Mouse (Mus musculus) heart, postnatal 0 days (tissue): Measurements from ENCODE around the gene Socs7. TPM values are rescaled to one million over a fixed set of nuclear protein-coding genes. Genes with fewer than 3 reads are reported as not detected.
A peak's percentile ranks its signal among the peaks of the same experiment; 100 is the strongest.

ENCODE experiments used
- ATAC-seq: fragments of 200-750 bp; cut with Nextera tagmentation; 2 replicates; pipeline ENCODE4 v1.8.0; 2017; ENCODE audit warnings: low read depth, moderate number of reproducible peaks, moderate library complexity; ENCODE audit not compliant: insufficient read depth
- DNase-seq: peaks from one replicate; pipeline ENCODE4 v3.0.0-alpha.2; 2016; ENCODE audit warnings: low spot score
- H3K27ac ChIP-seq: fragments of 300-500 bp; sonication (generic); 2 replicates; pipeline ENCODE4 v1.5.1; 2014; ENCODE audit warnings: low read depth, mild to moderate bottlenecking
- H3K27me3 ChIP-seq: fragments of 300-500 bp; sonication (generic); 2 replicates; pipeline ENCODE4 v1.6.1; 2014; ENCODE audit warnings: low read length, mixed read lengths; ENCODE audit not compliant: control insufficient read depth, insufficient read depth
- H3K36me3 ChIP-seq: fragments of 300-500 bp; sonication (generic); replicated peaks from 2 replicates; pipeline ENCODE4 v1.6.1; 2014; ENCODE audit warnings: low read length, mixed read lengths; ENCODE audit not compliant: control insufficient read depth, insufficient read depth
- H3K4me1 ChIP-seq: fragments of 300-500 bp; sonication (generic); 2 replicates; pipeline ENCODE4 v1.6.1; 2014; ENCODE audit warnings: antibody characterized with exemption; ENCODE audit not compliant: control insufficient read depth, insufficient read depth
- H3K4me2 ChIP-seq: fragments of 300-500 bp; sonication (generic); 2 replicates; pipeline ENCODE4 v1.6.1; 2014; ENCODE audit warnings: low read depth, mild to moderate bottlenecking, low read length, moderate library complexity
- H3K4me3 ChIP-seq: fragments of 300-500 bp; sonication (generic); 2 replicates; pipeline ENCODE4 v1.5.1; 2014; ENCODE audit warnings: low read depth, low read length
- H3K9ac ChIP-seq: fragments of 300-500 bp; sonication (generic); replicated peaks from 2 replicates; pipeline ENCODE4 v1.6.1; 2014; ENCODE audit warnings: low read depth, low read length, mixed read lengths
- H3K9me3 ChIP-seq: fragments of 300-500 bp; sonication (generic); replicated peaks from 2 replicates; pipeline ENCODE4 v1.6.1; 2016; ENCODE audit warnings: low read length; ENCODE audit not compliant: control insufficient read depth
- CTCF ChIP-seq: IDR thresholded peaks from 2 replicates; pipeline ENCODE4 v1.5.1; 2016; ENCODE audit warnings: antibody characterized with exemption, control low read depth, low read depth
- EP300 ChIP-seq: IDR thresholded peaks from 2 replicates; pipeline ENCODE4 v1.6.1; 2016; ENCODE audit warnings: antibody characterized with exemption, low read depth
- WGBS: fragments of 180-500 bp; shearing (Covaris S2); extraction: QIAGEN DNeasy Blood & Tissue Kit; methylation state at CpG from one replicate; pipeline ENCODE4 v1.1.7; 2014; 5-methylcytosine and 5-hydroxymethylcytosine counted together
- polyA plus RNA-seq: library from polyadenylated mRNA; unstranded; fragments of >200 nt; fragmentation: Nextera tagmentation; extraction: Ambion mirVana; gene quantifications from 2 replicates; pipeline ENCODE4 v1.2.1, GENCODE M21; 2015
- total RNA-seq: library from RNA; depleted of rRNA; stranded (reverse); fragments of >200 nt; gene quantifications from 2 replicates; pipeline ENCODE4 v1.2.3, GENCODE M21; 2014; ENCODE audit warnings: low replicate concordance

Gene Socs7
- total and polyA plus RNA-seq, 2 experiments from 2014 or later: 2.1 to 15.4 TPM

- no peak overlapping the region; the same call in 1 of the 2 replicates for H3K4me2 ChIP-seq
- H3K9ac ChIP-seq: no peak overlapping the region
- H3K27me3 ChIP-seq: no peaks in the 10 kb centered on the region
- DNase-seq (peak; percentile 61), ATAC-seq (peak; percentile 34)
- 23% methylated on average over 3 of the region's 3 CpGs for WGBS
- no peaks in the 10 kb centered on the region for H3K9me3 ChIP-seq
- TF ChIP-seq CTCF (0 out of 2 replicates have a peak, but pooled peaks have one; percentile 1), EP300 (no peak)
- H3K27ac ChIP-seq: peak overlapping the region; percentile 79
- no peak overlapping the region for H3K4me3 ChIP-seq
- H3K4me1 ChIP-seq: peaks cover 13% of the 10 kb centered on the region
- no peaks in the 10 kb centered on the region for H3K36me3 ChIP-seq
These were observed 49.8 kb downstream of the Socs7 start for GRCm38 (mm10) chr11:97412117-97412516.

DNA sequence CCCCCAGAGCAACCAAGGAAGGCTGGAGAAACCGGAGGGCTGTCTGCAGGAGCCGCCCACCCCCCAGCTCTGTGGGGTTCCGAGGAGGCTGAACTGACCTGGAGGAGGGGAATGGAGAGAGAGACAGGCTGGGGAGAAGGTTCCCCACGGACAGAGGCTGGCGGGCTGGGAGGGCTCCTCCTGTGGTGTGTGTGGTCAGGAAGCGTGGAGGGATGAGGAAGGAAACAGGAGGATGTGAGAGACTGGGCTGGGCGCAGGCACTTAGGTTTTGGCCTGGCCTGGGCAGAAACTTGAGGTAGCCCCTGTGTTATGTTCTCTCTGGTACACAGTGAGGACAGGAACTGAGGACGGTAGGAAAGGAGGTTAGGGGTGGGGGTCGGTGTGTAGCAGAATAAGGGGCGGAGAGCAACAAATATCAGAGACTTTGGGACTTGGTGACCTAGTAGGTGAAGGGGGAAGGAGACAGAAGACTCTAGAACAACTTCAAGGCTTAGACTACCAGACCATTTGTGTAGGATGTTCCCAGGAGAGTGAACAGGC, 50.5 kb downstream of the Socs7 start:
- Histone ChIP-seq H3K27ac (peak overlapping the region; percentile 79), H3K4me1 (peaks cover 11% of the 10 kb centered on the region; the same call in 1 of the 2 replicates), H3K9me3 (no peaks in the 10 kb centered on the region), H3K36me3 (no peaks in the 10 kb centered on the region), H3K9ac (no peak overlapping the region; the same call in 1 of the 2 replicates), H3K4me2 (no peak overlapping the region; the same call in 1 of the 2 replicates), H3K4me3 (no peak overlapping the region), H3K27me3 (no peaks in the 10 kb centered on the region)
- TF ChIP-seq EP300: no peak
- no peak for TF ChIP-seq CTCF
- WGBS: 47% methylated on average over 10 of the region's 10 CpGs
- no peak for DNase-seq
- ATAC-seq: no peak

GRCm38 (mm10) chr11:97415330-97415711, 53.0 kb downstream of the Socs7 start, which contains the start of gene Arhgap23:
Gene Arhgap23 (plus strand): TSS chr11:97415533.
- Histone ChIP-seq H3K4me2 (peak within 1 kb of the TSS; percentile 93), H3K27ac (peak within 1 kb of the TSS; percentile 95), H3K9ac (peak within 1 kb of the TSS; percentile 96), H3K27me3 (no peaks in the 10 kb centered on the region), H3K4me1 (peaks cover 18% of the 10 kb centered on the region), H3K4me3 (peak within 1 kb of the TSS; percentile 95), H3K36me3 (no peaks in the 10 kb centered on the region), H3K9me3 (no peaks in the 10 kb centered on the region)
- DNase-seq (peak; percentile 82), ATAC-seq (peak; percentile 89)
- TF ChIP-seq EP300: 0 out of 2 replicates have a peak, but pooled peaks have one; percentile 17
- TF ChIP-seq CTCF: no peak
- WGBS: under 1% methylated on average over 28 of the region's 29 CpGs

DNA sequence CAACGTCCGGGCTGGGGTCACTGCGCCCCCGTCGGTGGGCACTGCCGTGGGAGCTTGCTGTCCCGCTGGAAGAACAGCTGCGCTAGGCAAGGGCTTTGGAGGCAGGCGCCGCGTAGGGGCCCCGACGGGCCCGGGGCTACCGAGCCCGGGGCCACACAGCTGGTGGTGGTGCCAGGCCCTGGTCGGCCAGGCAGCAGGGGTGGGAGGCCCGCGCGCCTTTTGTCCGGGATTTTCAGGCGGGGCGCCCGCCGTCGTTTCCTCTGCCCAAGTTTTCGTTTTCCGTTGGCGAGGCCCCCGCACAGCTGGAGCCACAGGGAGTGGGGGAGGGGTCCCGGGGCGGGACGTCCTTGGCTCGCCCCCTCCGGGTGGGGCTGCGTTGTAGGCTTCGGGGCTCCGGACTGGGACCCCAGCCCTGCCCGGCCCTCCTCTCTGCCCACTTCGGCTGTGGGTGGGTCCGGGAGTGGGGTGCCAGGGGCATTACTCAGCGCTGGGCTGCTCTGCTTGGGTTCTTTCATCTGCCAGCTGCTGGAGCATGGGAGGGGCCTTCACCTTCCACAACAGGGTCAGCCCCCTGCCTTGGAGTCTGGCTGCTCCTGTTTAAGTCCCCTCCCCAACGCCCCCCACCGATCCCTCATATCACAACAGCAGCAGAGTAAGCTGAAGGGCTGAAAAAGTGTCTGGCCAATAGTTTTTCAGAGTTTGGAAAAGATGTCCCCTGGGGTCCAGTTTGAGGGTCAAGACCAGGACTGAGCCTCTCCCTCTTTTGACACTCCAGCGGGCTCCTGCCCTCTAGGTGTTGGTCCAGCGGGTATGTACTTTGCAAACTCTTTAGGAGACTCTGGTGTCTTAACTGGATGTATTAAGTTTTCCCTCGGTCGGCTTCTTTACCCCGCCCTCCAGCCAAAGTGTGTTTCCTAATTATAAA, 53.6 kb downstream of the Socs7 start:
- H3K9ac ChIP-seq: peak overlapping the region; percentile 96
- no peaks in the 10 kb centered on the region for H3K27me3 ChIP-seq
- H3K4me2 ChIP-seq: peak overlapping the region; percentile 93
- ATAC-seq: peak; percentile 49
- no peak for DNase-seq
- H3K36me3 ChIP-seq: no peaks in the 10 kb centered on the region
- no peaks in the 10 kb centered on the region for H3K9me3 ChIP-seq
- H3K27ac ChIP-seq: peak overlapping the region; percentile 95
- H3K4me1 ChIP-seq: peaks cover 18% of the 10 kb centered on the region
- H3K4me3 ChIP-seq: peak overlapping the region; percentile 95
- TF ChIP-seq EP300 (no peak; the same call in 1 of the 2 replicates), CTCF (no peak)
- WGBS: 2% methylated on average over 42 of the region's 49 CpGs

GRCm38 (mm10) chr11:97416637-97417035, 54.3 kb downstream of the Socs7 start:
- 8% methylated on average over 5 of the region's 5 CpGs for WGBS
- Histone ChIP-seq H3K9ac (peak overlapping the region; percentile 96), H3K4me3 (peak overlapping the region; percentile 95), H3K36me3 (no peaks in the 10 kb centered on the region), H3K4me1 (peaks cover 18% of the 10 kb centered on the region), H3K9me3 (no peaks in the 10 kb centered on the region), H3K27ac (peak overlapping the region; percentile 95), H3K4me2 (peak overlapping the region; percentile 93), H3K27me3 (no peaks in the 10 kb centered on the region)
- TF ChIP-seq EP300 (no peak), CTCF (no peak)
- ATAC-seq: no peak
- DNase-seq: no peak
